In genomic region chrX:158043844-158044140, GRCm38 (mm10) we compare ENCODE assay signal across 7 mouse cellular contexts. TPM values are rescaled to one million over a fixed set of nuclear protein-coding genes. Genes with fewer than 3 reads are reported as not detected.
DNase-seq lines count a peak whose midpoint lies in the region; ATAC-seq and TF ChIP-seq lines count a peak whose summit lies in the region.

No protein-coding gene starts in this region.

- 20% methylated on average over 13 of the region's 13 CpGs for whole genome bisulfite sequencing in lung, adult 2 months
- WGBS in forebrain, embryonic 11.5 days = 30% methylated on average over 13 of the region's 13 CpGs
- 20% methylated on average over 13 of the region's 13 CpGs for WGBS in intestine, embryonic 16.5 days
- 21% methylated on average over 13 of the region's 13 CpGs for WGBS in neural tube, embryonic 14.5 days

- TF ChIP-seq CTCF in lung, adult 2 months (IDR thresholded peaks at IDR 0.05; ENCODE audit: insufficient read depth, low read length) = no peak

- H3K4me3 ChIP-seq in lung, adult 2 months (replicated peaks; ENCODE audit: extremely low read depth, low read depth, low read length) = no peak overlapping the region
- peak overlapping the region; percentile 52 for H3K4me3 ChIP-seq in forebrain, embryonic 11.5 days (ENCODE audit: low read depth, low read length)
- H3K4me3 ChIP-seq in intestine, embryonic 16.5 days (ENCODE audit: low read length) = peak overlapping the region; percentile 57
- H3K4me3 ChIP-seq in neural tube, embryonic 14.5 days (ENCODE audit: low read depth, low read length) = peak overlapping the region; percentile 57

- TF ChIP-seq POLR2A in lung, adult 2 months (IDR thresholded peaks at IDR 0.05; ENCODE audit: borderline replicate concordance, extremely low read depth, low read depth, low read length) = no peak

- H3K27me3 ChIP-seq in forebrain, embryonic 11.5 days (ENCODE audit: control insufficient read depth, insufficient read depth, low read length) = peaks cover 4% of the 10 kb centered on the region
- 0 out of 2 replicates have a peak, but pooled peaks cover 10% of the 10 kb centered on the region for H3K27me3 ChIP-seq in intestine, embryonic 16.5 days (replicated peaks; ENCODE audit: control insufficient read depth, insufficient read depth, low read length)
- no peaks in the 10 kb centered on the region for H3K27me3 ChIP-seq in neural tube, embryonic 14.5 days (ENCODE audit: control insufficient read depth, insufficient read depth, low read length)

- H3K4me2 ChIP-seq in forebrain, embryonic 11.5 days (ENCODE audit: low read depth, low read length, severe bottlenecking) = peak overlapping the region; percentile 62
- peak overlapping the region; percentile 85 for H3K4me2 ChIP-seq in intestine, embryonic 16.5 days (ENCODE audit: low read depth, low read length)
- H3K4me2 ChIP-seq in neural tube, embryonic 14.5 days (ENCODE audit: low read depth, low read length) = peak overlapping the region; percentile 49

- no peak for ATAC-seq in forebrain, embryonic 11.5 days (replicated peaks; ENCODE audit: low FRiP score)
- no peak for ATAC-seq in intestine, embryonic 16.5 days
- no peak for ATAC-seq in neural tube, embryonic 14.5 days (ENCODE audit: low read depth)
- no peak for ATAC-seq in inflammation-experienced regulatory T-cells, adult 6 months

- H3K9me3 ChIP-seq in forebrain, embryonic 11.5 days (ENCODE audit: control insufficient read depth, low read length) = no peaks in the 10 kb centered on the region
- H3K9me3 ChIP-seq in intestine, embryonic 16.5 days (ENCODE audit: control insufficient read depth, low read length) = no peaks in the 10 kb centered on the region
- no peaks in the 10 kb centered on the region for H3K9me3 ChIP-seq in neural tube, embryonic 14.5 days (ENCODE audit: control insufficient read depth, low read length)

- H3K4me1 ChIP-seq in lung, adult 2 months (ENCODE audit: control insufficient read depth, insufficient read depth, low read length) = no peaks in the 10 kb centered on the region
- H3K4me1 ChIP-seq in forebrain, embryonic 11.5 days (replicated peaks; ENCODE audit: control insufficient read depth, insufficient read depth, low read length) = no peaks in the 10 kb centered on the region
- no peaks in the 10 kb centered on the region for H3K4me1 ChIP-seq in intestine, embryonic 16.5 days (ENCODE audit: control insufficient read depth, insufficient read depth, low read length)
- no peaks in the 10 kb centered on the region for H3K4me1 ChIP-seq in neural tube, embryonic 14.5 days (ENCODE audit: control insufficient read depth, insufficient read depth, low read length)

- DNase-seq in lung, adult 2 months = peak; percentile 8
- no peak for DNase-seq in lung, postnatal 4 days
- no peak for DNase-seq in forebrain, embryonic 11.5 days (ENCODE audit: low spot score)
- DNase-seq in frontal cortex, postnatal 10 days (ENCODE audit: low spot score in 2 of 2) = no peak

- H3K9ac ChIP-seq in forebrain, embryonic 11.5 days (ENCODE audit: low read length) = no peak overlapping the region; the same call in 1 of the 2 replicates
- H3K9ac ChIP-seq in intestine, embryonic 16.5 days (ENCODE audit: low read depth, low read length) = no peak overlapping the region
- H3K9ac ChIP-seq in neural tube, embryonic 14.5 days (replicated peaks; ENCODE audit: low read depth, low read length) = peak overlapping the region; percentile 80

- H3K27ac ChIP-seq in forebrain, embryonic 11.5 days (ENCODE audit: low read depth, low read length) = no peak overlapping the region
- H3K27ac ChIP-seq in intestine, embryonic 16.5 days (ENCODE audit: low read length) = no peak overlapping the region
- no peak overlapping the region for H3K27ac ChIP-seq in neural tube, embryonic 14.5 days (ENCODE audit: low read depth, low read length)

- H3K36me3 ChIP-seq in forebrain, embryonic 11.5 days (ENCODE audit: control insufficient read depth, insufficient read depth, low read length) = no peaks in the 10 kb centered on the region
- H3K36me3 ChIP-seq in intestine, embryonic 16.5 days (ENCODE audit: control insufficient read depth, insufficient read depth, low read length) = no peaks in the 10 kb centered on the region
- no peaks in the 10 kb centered on the region for H3K36me3 ChIP-seq in neural tube, embryonic 14.5 days (ENCODE audit: control insufficient read depth, insufficient read depth, low read length)

RNA-seq across cellular contexts. Expression of gene Cnksr2, which starts 0.7 kb away (rescaled TPM):
- polyA plus RNA-seq in lung, adult 2 months (2012; rRNA removed) = 0.25 and 0.45 TPM in 2 replicates
- polyA plus RNA-seq in forebrain, embryonic 11.5 days (2014; fragmentation: Nextera tagmentation; extraction: Ambion mirVana) = 4.6 TPM in 2 replicates
- polyA plus RNA-seq in intestine, embryonic 16.5 days (2015; fragmentation: Nextera tagmentation; extraction: Ambion mirVana) = 0.18 and 0.24 TPM in 2 replicates
- polyA plus RNA-seq in neural tube, embryonic 14.5 days (2014; fragmentation: Nextera tagmentation; extraction: Ambion mirVana) = 10.5 and 11.2 TPM in 2 replicates
- not detected for polyA plus RNA-seq in inflammation-experienced regulatory T-cells, adult 6 months (2017; shearing (Covaris generic))
